Mouse (Mus musculus): ENCODE measurements around the gene 4930519G04Rik. TPM values are rescaled to one million over a fixed set of nuclear protein-coding genes. Genes with fewer than 3 reads are reported as not detected.

4930519G04Rik gene
- polyA plus RNA-seq, 1 experiment from 2014 or later: not detected

DNA sequence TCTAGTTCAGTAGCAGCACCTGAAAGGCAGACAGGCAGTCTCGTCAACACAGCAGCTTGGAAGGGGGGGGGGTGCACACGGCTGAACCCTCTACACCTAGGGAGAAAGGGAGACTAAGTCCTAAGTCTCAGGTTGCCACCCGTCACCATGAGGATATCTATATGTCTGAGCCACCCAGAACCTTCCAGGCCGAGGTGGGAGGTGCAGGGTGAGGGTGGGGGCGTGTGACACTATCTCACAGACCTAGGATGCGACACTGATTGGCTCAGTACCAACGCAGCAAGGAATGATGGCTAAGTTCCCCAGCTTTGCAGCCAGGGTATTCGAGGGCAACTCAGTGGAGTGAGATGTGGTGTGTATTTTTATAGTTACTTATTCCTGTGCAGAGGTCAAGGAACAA lies 45.1 kb upstream of the 4930519G04Rik start:
- no peak overlapping the region for H3K4me2 ChIP-seq (ENCODE audit: low read depth, low read length)
- DNase-seq (ENCODE audit: low spot score): no peak
- no peak overlapping the region for H3K9ac ChIP-seq (replicated peaks; ENCODE audit: low read length)
- no peak; the same call in 1 of the 2 replicates for ATAC-seq (replicated peaks; ENCODE audit: insufficient number of reproducible peaks, low FRiP score, low TSS enrichment, low read depth)
- no peaks in the 10 kb centered on the region for H3K4me1 ChIP-seq (ENCODE audit: control insufficient read depth, insufficient read depth, low read length)
- no peak overlapping the region for H3K4me3 ChIP-seq (ENCODE audit: low read depth, low read length)
- peaks cover 2% of the 10 kb centered on the region; the same call in 1 of the 2 replicates for H3K36me3 ChIP-seq (replicated peaks; ENCODE audit: control insufficient read depth, insufficient read depth, low read depth, low read length)
- no peaks in the 10 kb centered on the region for H3K9me3 ChIP-seq (replicated peaks; ENCODE audit: control insufficient read depth, low read length)
- H3K27ac ChIP-seq (replicated peaks; ENCODE audit: low read depth, low read length): no peak overlapping the region
- no peaks in the 10 kb centered on the region for H3K27me3 ChIP-seq (ENCODE audit: control insufficient read depth, insufficient read depth, low read length)
- 71% methylated on average over 8 of the region's 8 CpGs for WGBS

DNA sequence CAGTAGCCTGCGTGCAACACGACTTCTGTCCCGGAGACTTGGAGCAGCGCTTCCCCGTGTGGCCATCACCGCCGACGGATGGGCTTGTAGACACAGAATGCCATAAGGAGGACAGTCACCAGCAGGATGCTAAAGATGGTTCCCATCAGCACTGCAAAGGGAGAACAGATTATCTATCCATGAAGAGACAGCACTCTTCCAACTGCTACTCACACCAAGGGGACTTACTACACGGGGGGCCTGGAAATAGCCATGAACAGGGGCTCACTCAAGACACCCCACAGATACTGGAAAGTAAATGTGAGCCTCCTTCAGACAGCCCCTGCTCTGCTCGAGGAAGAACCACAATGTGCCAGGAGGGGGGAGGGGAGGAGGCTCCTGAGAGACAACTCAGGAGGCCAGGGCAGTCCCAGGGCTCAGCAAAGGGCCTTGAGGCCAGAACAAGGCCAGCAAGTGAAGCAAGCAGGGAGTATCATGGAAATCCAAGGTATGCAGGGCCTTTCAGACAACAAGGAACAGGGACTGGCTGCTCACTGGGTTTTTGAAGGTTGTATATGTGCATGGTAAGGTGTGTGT lies 44.2 kb upstream of the 4930519G04Rik start:
- Histone ChIP-seq H3K4me3 (ENCODE audit: low read depth, low read length) (no peak overlapping the region), H3K9me3 (replicated peaks; ENCODE audit: control insufficient read depth, low read length) (no peaks in the 10 kb centered on the region), H3K27ac (replicated peaks; ENCODE audit: low read depth, low read length) (no peak overlapping the region), H3K36me3 (replicated peaks; ENCODE audit: control insufficient read depth, insufficient read depth, low read depth, low read length) (no peaks in the 10 kb centered on the region), H3K4me1 (ENCODE audit: control insufficient read depth, insufficient read depth, low read length) (no peaks in the 10 kb centered on the region), H3K4me2 (ENCODE audit: low read depth, low read length) (no peak overlapping the region), H3K27me3 (ENCODE audit: control insufficient read depth, insufficient read depth, low read length) (no peaks in the 10 kb centered on the region), H3K9ac (replicated peaks; ENCODE audit: low read length) (no peak overlapping the region)
- 76% methylated on average over 10 of the region's 10 CpGs for WGBS
- ATAC-seq (replicated peaks; ENCODE audit: insufficient number of reproducible peaks, low FRiP score, low TSS enrichment, low read depth) (no peak), DNase-seq (ENCODE audit: low spot score) (no peak)

DNA sequence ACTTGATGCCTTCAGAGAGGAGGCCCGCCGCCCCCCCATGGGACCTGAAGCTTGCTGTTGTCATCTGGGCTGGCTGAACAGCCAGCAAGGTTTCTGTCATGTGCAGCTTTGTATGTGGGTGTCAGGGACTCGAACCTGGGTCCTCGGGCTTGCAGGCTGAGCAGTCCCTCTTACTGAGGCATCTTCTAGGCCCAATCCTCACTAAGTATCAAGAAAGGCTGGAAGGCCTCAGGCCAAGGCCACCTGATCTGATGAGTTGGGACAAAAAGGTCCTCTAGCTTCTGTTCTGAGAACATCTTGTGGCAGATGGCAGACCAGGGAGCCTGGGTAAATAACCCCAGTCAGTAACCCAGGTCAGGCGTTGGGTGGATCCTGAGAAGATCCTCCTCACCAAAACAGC lies 43.6 kb upstream of the 4930519G04Rik start:
- Histone ChIP-seq H3K9ac (replicated peaks; ENCODE audit: low read length) (no peak overlapping the region), H3K4me2 (ENCODE audit: low read depth, low read length) (no peak overlapping the region), H3K27ac (replicated peaks; ENCODE audit: low read depth, low read length) (no peak overlapping the region), H3K27me3 (ENCODE audit: control insufficient read depth, insufficient read depth, low read length) (no peaks in the 10 kb centered on the region), H3K4me3 (ENCODE audit: low read depth, low read length) (no peak overlapping the region), H3K4me1 (ENCODE audit: control insufficient read depth, insufficient read depth, low read length) (no peaks in the 10 kb centered on the region), H3K9me3 (replicated peaks; ENCODE audit: control insufficient read depth, low read length) (no peaks in the 10 kb centered on the region), H3K36me3 (replicated peaks; ENCODE audit: control insufficient read depth, insufficient read depth, low read depth, low read length) (no peaks in the 10 kb centered on the region)
- ATAC-seq (replicated peaks; ENCODE audit: insufficient number of reproducible peaks, low FRiP score, low TSS enrichment, low read depth): no peak
- no peak for DNase-seq (ENCODE audit: low spot score)
- WGBS: 86% methylated on average over 5 of the region's 5 CpGs

DNA sequence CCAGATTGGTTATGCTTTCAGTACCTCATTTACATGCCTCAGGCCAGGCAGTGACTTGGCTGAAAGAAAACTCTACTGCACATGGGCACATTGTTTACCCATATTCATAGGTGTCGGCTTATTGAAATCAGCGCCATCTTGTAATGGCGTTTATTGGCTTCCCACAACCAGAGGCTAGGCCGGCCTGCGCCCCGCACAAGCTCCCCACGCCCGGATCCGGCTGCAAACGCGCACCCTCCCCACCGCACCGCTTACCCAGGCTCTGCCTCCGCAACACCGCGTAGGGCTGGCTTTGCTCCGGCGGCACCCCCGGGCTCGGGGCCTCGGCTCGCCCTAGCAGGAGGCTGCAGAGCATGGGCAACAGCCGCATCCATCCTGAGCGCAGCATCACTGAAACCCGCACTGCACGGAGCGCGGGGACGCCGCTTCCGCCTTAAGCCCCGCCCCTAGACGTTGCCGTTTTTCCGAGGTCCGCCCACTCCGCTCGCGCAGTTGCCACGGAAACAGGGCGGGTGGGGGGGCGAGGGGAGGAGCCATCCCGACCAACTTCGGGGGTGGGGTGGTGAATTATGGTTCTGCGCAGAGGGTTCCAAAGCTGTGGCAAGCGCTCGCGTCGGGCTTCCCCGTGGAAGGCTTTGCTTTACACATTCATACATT lies 39.8 kb upstream of the 4930519G04Rik start:
- Histone ChIP-seq H3K27me3 (ENCODE audit: control insufficient read depth, insufficient read depth, low read length) (no peaks in the 10 kb centered on the region), H3K4me3 (ENCODE audit: low read depth, low read length) (peak overlapping the region; percentile 93), H3K9ac (replicated peaks; ENCODE audit: low read length) (peak overlapping the region; percentile 92), H3K36me3 (replicated peaks; ENCODE audit: control insufficient read depth, insufficient read depth, low read depth, low read length) (no peaks in the 10 kb centered on the region), H3K27ac (replicated peaks; ENCODE audit: low read depth, low read length) (peak overlapping the region; percentile 78), H3K4me1 (ENCODE audit: control insufficient read depth, insufficient read depth, low read length) (no peaks in the 10 kb centered on the region), H3K9me3 (replicated peaks; ENCODE audit: control insufficient read depth, low read length) (no peaks in the 10 kb centered on the region), H3K4me2 (ENCODE audit: low read depth, low read length) (peak overlapping the region; percentile 59)
- under 1% methylated on average over 50 of the region's 50 CpGs for WGBS
- DNase-seq (ENCODE audit: low spot score): peak; percentile 91
- ATAC-seq (replicated peaks; ENCODE audit: insufficient number of reproducible peaks, low FRiP score, low TSS enrichment, low read depth): peak; percentile 92

DNA sequence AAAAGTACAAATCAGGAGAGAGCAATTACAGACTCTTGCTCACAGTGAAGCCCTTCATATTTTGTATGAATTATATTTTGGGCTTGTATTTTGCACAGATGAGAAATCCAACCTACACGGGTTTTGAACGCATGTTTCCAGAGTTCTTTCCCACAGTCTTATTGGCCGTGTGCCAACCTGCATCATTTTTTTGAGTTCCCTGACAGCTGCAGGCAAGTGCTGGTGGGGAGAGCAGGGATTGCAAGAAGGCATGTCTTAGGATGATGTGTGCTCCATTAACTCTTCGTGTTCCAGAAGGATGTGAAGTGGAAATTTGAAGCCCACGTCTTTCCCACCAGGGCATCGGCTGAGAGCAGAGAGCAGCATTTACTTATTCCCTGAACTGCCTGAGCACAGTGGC lies 36.9 kb upstream of the 4930519G04Rik start:
- Histone ChIP-seq H3K27me3 (ENCODE audit: control insufficient read depth, insufficient read depth, low read length) (no peaks in the 10 kb centered on the region), H3K27ac (replicated peaks; ENCODE audit: low read depth, low read length) (no peak overlapping the region), H3K4me1 (ENCODE audit: control insufficient read depth, insufficient read depth, low read length) (no peaks in the 10 kb centered on the region), H3K9ac (replicated peaks; ENCODE audit: low read length) (no peak overlapping the region), H3K4me3 (ENCODE audit: low read depth, low read length) (no peak overlapping the region), H3K36me3 (replicated peaks; ENCODE audit: control insufficient read depth, insufficient read depth, low read depth, low read length) (no peaks in the 10 kb centered on the region), H3K9me3 (replicated peaks; ENCODE audit: control insufficient read depth, low read length) (no peaks in the 10 kb centered on the region), H3K4me2 (ENCODE audit: low read depth, low read length) (no peak overlapping the region)
- no peak for DNase-seq (ENCODE audit: low spot score)
- no peak for ATAC-seq (replicated peaks; ENCODE audit: insufficient number of reproducible peaks, low FRiP score, low TSS enrichment, low read depth)
- WGBS: 67% methylated on average over 6 of the region's 6 CpGs

DNA sequence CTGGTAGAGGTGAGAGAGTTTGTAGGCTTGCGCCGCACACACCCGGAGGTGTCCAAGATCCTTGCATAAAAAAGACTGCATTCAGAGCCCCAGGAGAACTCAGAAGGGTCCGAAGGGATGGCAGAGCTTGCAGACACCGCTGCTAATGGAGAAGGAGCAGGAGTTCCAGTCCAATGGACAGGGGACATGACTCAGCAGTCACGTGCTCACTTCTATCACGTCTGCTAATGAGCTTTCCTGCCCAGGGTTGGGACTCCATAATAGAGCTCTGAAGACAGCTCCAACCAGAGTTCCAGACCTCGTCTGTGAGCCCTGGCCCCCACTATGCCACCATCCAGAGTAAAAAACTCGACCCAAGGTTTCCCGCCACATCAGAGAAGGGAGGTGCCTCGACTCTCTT lies 35.3 kb upstream of the 4930519G04Rik start:
- Histone ChIP-seq H3K9ac (replicated peaks; ENCODE audit: low read length) (no peak overlapping the region), H3K4me3 (ENCODE audit: low read depth, low read length) (no peak overlapping the region), H3K36me3 (replicated peaks; ENCODE audit: control insufficient read depth, insufficient read depth, low read depth, low read length) (no peaks in the 10 kb centered on the region), H3K27me3 (ENCODE audit: control insufficient read depth, insufficient read depth, low read length) (no peaks in the 10 kb centered on the region), H3K27ac (replicated peaks; ENCODE audit: low read depth, low read length) (no peak overlapping the region), H3K9me3 (replicated peaks; ENCODE audit: control insufficient read depth, low read length) (no peaks in the 10 kb centered on the region), H3K4me1 (ENCODE audit: control insufficient read depth, insufficient read depth, low read length) (no peaks in the 10 kb centered on the region), H3K4me2 (ENCODE audit: low read depth, low read length) (no peak overlapping the region)
- ATAC-seq (replicated peaks; ENCODE audit: insufficient number of reproducible peaks, low FRiP score, low TSS enrichment, low read depth) (no peak), DNase-seq (ENCODE audit: low spot score) (no peak)
- WGBS: 72% methylated on average over 10 of the region's 11 CpGs

DNA sequence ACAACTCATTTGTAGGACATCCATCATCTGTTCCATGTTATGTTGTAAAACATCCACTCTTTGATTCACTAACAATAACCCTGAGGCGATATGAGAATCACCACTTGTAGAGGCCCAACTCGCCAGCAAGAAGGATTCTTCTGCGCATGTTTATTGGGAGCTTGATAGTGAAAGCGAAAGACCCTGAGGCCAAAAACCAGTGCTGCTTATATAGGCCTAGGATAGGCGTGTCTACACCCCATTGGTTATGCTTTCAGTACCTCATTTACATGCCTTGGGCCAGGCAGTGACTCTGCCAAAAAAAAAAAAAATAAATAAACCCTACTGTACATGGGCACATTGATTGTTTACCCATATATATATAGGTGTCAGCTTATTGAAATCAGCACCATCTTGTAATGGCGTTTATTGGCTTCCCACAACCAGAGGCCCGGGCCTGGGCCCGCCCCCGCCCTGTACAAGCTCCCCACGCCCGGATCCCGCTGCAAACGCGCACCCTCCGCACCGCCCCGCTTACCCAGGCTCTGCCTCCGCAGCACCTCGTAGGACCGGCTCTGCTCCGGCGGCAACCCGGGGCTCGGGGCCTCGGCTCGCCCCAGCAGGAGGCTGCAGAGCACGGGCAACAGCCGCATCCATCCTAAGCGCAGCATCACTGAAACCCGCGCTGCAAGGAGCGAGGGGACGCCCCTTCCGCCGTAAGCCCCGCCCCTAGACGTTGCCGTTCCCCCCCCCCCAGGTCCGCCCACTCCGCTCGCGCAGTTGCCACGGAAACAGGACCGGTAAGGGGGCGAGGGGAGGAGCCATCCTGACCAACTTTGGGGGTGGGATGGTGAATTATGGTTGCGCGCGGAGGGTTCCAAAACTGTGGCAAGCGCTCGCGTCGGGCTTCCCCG lies 30.4 kb upstream of the 4930519G04Rik start, which contains the start of gene 1500011B03Rik:
Gene 1500011B03Rik (minus strand): TSS at position 673 of the 893 bp plus-strand sequence.
- peak; percentile 70 for ATAC-seq (replicated peaks; ENCODE audit: insufficient number of reproducible peaks, low FRiP score, low TSS enrichment, low read depth)
- Histone ChIP-seq H3K36me3 (replicated peaks; ENCODE audit: control insufficient read depth, insufficient read depth, low read depth, low read length) (no peaks in the 10 kb centered on the region), H3K4me2 (ENCODE audit: low read depth, low read length) (peak within 1 kb of the TSS; percentile 65), H3K4me1 (ENCODE audit: control insufficient read depth, insufficient read depth, low read length) (no peaks in the 10 kb centered on the region), H3K27ac (replicated peaks; ENCODE audit: low read depth, low read length) (peak within 1 kb of the TSS; percentile 65), H3K9me3 (replicated peaks; ENCODE audit: control insufficient read depth, low read length) (no peaks in the 10 kb centered on the region), H3K4me3 (ENCODE audit: low read depth, low read length) (peak within 1 kb of the TSS; percentile 81), H3K9ac (replicated peaks; ENCODE audit: low read length) (peak within 1 kb of the TSS; percentile 83), H3K27me3 (ENCODE audit: control insufficient read depth, insufficient read depth, low read length) (no peaks in the 10 kb centered on the region)
- 7% methylated on average over 53 of the region's 53 CpGs for WGBS
- DNase-seq (ENCODE audit: low spot score): peak; percentile 94

DNA sequence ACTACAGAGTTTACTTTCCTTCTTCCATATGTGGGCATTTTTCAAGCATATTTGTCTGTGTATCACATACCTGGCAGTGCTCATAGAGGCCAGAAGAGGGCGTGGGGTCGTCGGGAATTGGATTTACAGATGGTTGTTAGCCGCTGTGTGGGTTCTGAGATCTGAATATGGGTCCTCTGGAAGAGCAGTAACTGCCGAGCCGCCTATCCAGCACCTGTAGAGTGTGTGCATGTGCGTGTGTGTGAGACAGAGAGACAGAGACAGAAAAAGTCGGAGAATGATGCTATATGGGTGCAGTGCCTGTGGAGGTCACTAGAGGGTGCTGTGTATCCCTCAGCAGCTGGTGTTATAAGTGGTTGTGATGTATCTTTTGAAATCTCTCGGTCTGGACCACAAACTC lies 29.3 kb upstream of the 4930519G04Rik start:
- Histone ChIP-seq H3K36me3 (replicated peaks; ENCODE audit: control insufficient read depth, insufficient read depth, low read depth, low read length) (no peaks in the 10 kb centered on the region), H3K4me2 (ENCODE audit: low read depth, low read length) (no peak overlapping the region), H3K9ac (replicated peaks; ENCODE audit: low read length) (no peak overlapping the region), H3K9me3 (replicated peaks; ENCODE audit: control insufficient read depth, low read length) (no peaks in the 10 kb centered on the region), H3K27ac (replicated peaks; ENCODE audit: low read depth, low read length) (no peak overlapping the region), H3K4me1 (ENCODE audit: control insufficient read depth, insufficient read depth, low read length) (no peaks in the 10 kb centered on the region), H3K27me3 (ENCODE audit: control insufficient read depth, insufficient read depth, low read length) (no peaks in the 10 kb centered on the region), H3K4me3 (ENCODE audit: low read depth, low read length) (no peak overlapping the region)
- DNase-seq (ENCODE audit: low spot score) (peak; percentile 62), ATAC-seq (replicated peaks; ENCODE audit: insufficient number of reproducible peaks, low FRiP score, low TSS enrichment, low read depth) (no peak)
- 16% methylated on average over 9 of the region's 9 CpGs for WGBS
